Mouse (Mus musculus): Measurements from ENCODE around the gene Adamts14. TPM values are rescaled to one million over a fixed set of nuclear protein-coding genes. Genes with fewer than 3 reads are reported as not detected.

Gene Adamts14
- polyA plus RNA-seq, 1 experiment from 2014 or later = 1.8 TPM

DNA sequence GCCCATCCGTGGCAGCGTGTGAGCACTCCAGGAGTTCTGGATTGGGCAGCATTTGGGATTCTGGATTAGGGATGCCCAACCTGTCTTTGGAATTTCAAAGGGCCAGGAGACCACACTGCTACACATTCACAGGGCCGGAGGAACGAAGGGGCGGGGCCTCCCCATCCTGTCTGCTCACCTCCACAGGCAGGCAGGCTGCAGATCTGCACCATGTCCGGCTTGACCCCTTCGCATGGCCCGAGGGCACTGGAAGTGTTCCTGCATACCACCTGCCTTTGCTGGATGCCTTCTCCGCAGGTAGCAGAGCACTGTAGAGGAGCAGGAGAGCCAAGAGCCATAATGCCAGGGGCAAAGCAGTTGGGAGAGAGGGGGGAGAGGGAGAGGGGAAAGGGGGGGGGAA lies 72.2 kb downstream of the Adamts14 start:
- DNase-seq (ENCODE audit: low spot score) = no peak
- Histone ChIP-seq H3K27ac (ENCODE audit: low read length) (no peak overlapping the region), H3K4me1 (ENCODE audit: insufficient read depth, low read depth, low read length) (no peaks in the 10 kb centered on the region), H3K4me2 (replicated peaks; ENCODE audit: low read depth, low read length) (no peak overlapping the region), H3K27me3 (replicated peaks; ENCODE audit: insufficient read depth, low read length) (no peaks in the 10 kb centered on the region), H3K9me3 (ENCODE audit: low read length) (no peaks in the 10 kb centered on the region), H3K4me3 (ENCODE audit: low read depth, low read length) (no peak overlapping the region), H3K9ac (replicated peaks; ENCODE audit: low read depth) (no peak overlapping the region), H3K36me3 (ENCODE audit: insufficient read depth, low read length) (no peaks in the 10 kb centered on the region)
- TF ChIP-seq CTCF (IDR thresholded peaks at IDR 0.05) = no peak
- no peak for TF ChIP-seq EP300 (IDR thresholded peaks at IDR 0.05)
- ATAC-seq = no peak
- 56% methylated on average over 9 of the region's 9 CpGs for WGBS

GRCm38 (mm10) chr10:61200232-61200820 lies 72.9 kb downstream of the Adamts14 start:
- Histone ChIP-seq H3K27ac (ENCODE audit: low read length) (no peak overlapping the region), H3K9ac (replicated peaks; ENCODE audit: low read depth) (no peak overlapping the region), H3K9me3 (ENCODE audit: low read length) (no peaks in the 10 kb centered on the region), H3K4me2 (replicated peaks; ENCODE audit: low read depth, low read length) (no peak overlapping the region), H3K27me3 (replicated peaks; ENCODE audit: insufficient read depth, low read length) (no peaks in the 10 kb centered on the region), H3K4me3 (ENCODE audit: low read depth, low read length) (no peak overlapping the region), H3K36me3 (ENCODE audit: insufficient read depth, low read length) (no peaks in the 10 kb centered on the region), H3K4me1 (ENCODE audit: insufficient read depth, low read depth, low read length) (no peaks in the 10 kb centered on the region)
- WGBS = 84% methylated on average over 7 of the region's 7 CpGs
- ATAC-seq (peak; percentile 8; the same call in 1 of the 2 replicates), DNase-seq (ENCODE audit: low spot score) (no peak)
- TF ChIP-seq EP300 (IDR thresholded peaks at IDR 0.05) = no peak
- no peak for TF ChIP-seq CTCF (IDR thresholded peaks at IDR 0.05)

DNA sequence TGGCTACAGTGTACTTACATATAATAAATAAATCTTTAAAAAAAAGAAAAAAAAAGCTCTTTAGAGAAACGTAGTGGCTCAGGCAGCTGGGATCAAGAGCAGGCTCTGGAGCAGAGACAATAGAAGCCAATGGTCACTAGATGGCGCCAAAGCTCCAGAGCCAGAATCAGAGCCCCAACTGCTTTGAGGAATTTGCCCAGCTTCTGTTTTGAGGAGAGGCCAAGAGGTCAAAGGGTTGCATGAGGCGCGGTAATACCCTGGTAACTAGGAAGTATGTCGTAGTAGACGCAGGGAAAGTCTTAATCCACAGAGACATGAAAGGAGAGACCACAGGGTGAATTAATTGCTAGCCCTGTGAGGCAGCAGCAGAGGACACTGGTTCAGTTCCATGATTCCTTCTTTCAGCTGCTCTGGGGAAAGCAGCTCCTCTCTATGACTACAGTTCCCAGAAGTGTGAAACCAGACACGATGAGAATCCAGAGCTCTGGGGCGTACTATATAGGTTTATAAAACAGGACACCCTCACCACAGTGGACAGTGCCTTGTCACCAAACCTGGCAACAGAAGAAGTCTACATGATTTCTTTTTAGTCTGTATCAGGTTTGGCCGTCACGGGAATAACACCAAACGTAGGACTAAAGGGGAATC lies 73.5 kb downstream of the Adamts14 start:
- ATAC-seq = peak; percentile 55
- no peaks in the 10 kb centered on the region for H3K4me1 ChIP-seq (ENCODE audit: insufficient read depth, low read depth, low read length)
- DNase-seq (ENCODE audit: low spot score) = peak; percentile 91
- no peak overlapping the region for H3K27ac ChIP-seq (ENCODE audit: low read length)
- H3K4me3 ChIP-seq (ENCODE audit: low read depth, low read length) = no peak overlapping the region
- H3K9ac ChIP-seq (replicated peaks; ENCODE audit: low read depth) = no peak overlapping the region; the same call in 1 of the 2 replicates
- H3K27me3 ChIP-seq (replicated peaks; ENCODE audit: insufficient read depth, low read length) = no peaks in the 10 kb centered on the region
- H3K9me3 ChIP-seq (ENCODE audit: low read length) = no peaks in the 10 kb centered on the region
- WGBS = 29% methylated on average over 11 of the region's 11 CpGs
- no peak overlapping the region for H3K4me2 ChIP-seq (replicated peaks; ENCODE audit: low read depth, low read length)
- H3K36me3 ChIP-seq (ENCODE audit: insufficient read depth, low read length) = no peaks in the 10 kb centered on the region
- peak; percentile 91 for TF ChIP-seq CTCF (IDR thresholded peaks at IDR 0.05)
- TF ChIP-seq EP300 (IDR thresholded peaks at IDR 0.05) = no peak

GRCm38 (mm10) chr10:61195718-61196291 lies 77.4 kb downstream of the Adamts14 start:
- Histone ChIP-seq H3K9ac (replicated peaks; ENCODE audit: low read depth) (no peak overlapping the region), H3K4me2 (replicated peaks; ENCODE audit: low read depth, low read length) (no peak overlapping the region), H3K27me3 (replicated peaks; ENCODE audit: insufficient read depth, low read length) (no peaks in the 10 kb centered on the region), H3K36me3 (ENCODE audit: insufficient read depth, low read length) (no peaks in the 10 kb centered on the region), H3K9me3 (ENCODE audit: low read length) (no peaks in the 10 kb centered on the region), H3K4me1 (ENCODE audit: insufficient read depth, low read depth, low read length) (no peaks in the 10 kb centered on the region), H3K27ac (ENCODE audit: low read length) (no peak overlapping the region), H3K4me3 (ENCODE audit: low read depth, low read length) (no peak overlapping the region)
- 0 out of 2 replicates have a peak, but pooled peaks have one; percentile 12 for ATAC-seq
- WGBS = 76% methylated on average over 5 of the region's 5 CpGs
- DNase-seq (ENCODE audit: low spot score) = no peak
- TF ChIP-seq EP300 (IDR thresholded peaks at IDR 0.05) (no peak), CTCF (IDR thresholded peaks at IDR 0.05) (no peak)

- 53% methylated on average over 8 of the region's 8 CpGs for WGBS
Measured at GRCm38 (mm10) chr10:61195216-61195615, 78.0 kb downstream of the Adamts14 start.

GRCm38 (mm10) chr10:61194611-61195010 lies 78.6 kb downstream of the Adamts14 start:
- H3K9ac ChIP-seq (replicated peaks; ENCODE audit: low read depth) = no peak overlapping the region
- H3K36me3 ChIP-seq (ENCODE audit: insufficient read depth, low read length) = no peaks in the 10 kb centered on the region
- H3K9me3 ChIP-seq (ENCODE audit: low read length) = no peaks in the 10 kb centered on the region
- H3K4me1 ChIP-seq (ENCODE audit: insufficient read depth, low read depth, low read length) = no peaks in the 10 kb centered on the region
- peak; percentile 63 for DNase-seq (ENCODE audit: low spot score)
- peak; percentile 58 for ATAC-seq
- TF ChIP-seq EP300 (IDR thresholded peaks at IDR 0.05) (no peak), CTCF (IDR thresholded peaks at IDR 0.05) (no peak)
- 52% methylated on average over 9 of the region's 9 CpGs for WGBS
- H3K4me2 ChIP-seq (replicated peaks; ENCODE audit: low read depth, low read length) = no peak overlapping the region
- no peaks in the 10 kb centered on the region for H3K27me3 ChIP-seq (replicated peaks; ENCODE audit: insufficient read depth, low read length)
- H3K27ac ChIP-seq (ENCODE audit: low read length) = 0 out of 2 replicates have a peak overlapping the region, but pooled peaks have one; percentile 7
- H3K4me3 ChIP-seq (ENCODE audit: low read depth, low read length) = no peak overlapping the region

More at GRCm38 (mm10) chr10:61195216-61195615, 78.0 kb downstream of the Adamts14 start:
- TF ChIP-seq CTCF (IDR thresholded peaks at IDR 0.05) = no peak
- TF ChIP-seq EP300 (IDR thresholded peaks at IDR 0.05) = no peak
- Histone ChIP-seq H3K4me2 (replicated peaks; ENCODE audit: low read depth, low read length) (no peak overlapping the region), H3K9ac (replicated peaks; ENCODE audit: low read depth) (no peak overlapping the region), H3K4me1 (ENCODE audit: insufficient read depth, low read depth, low read length) (no peaks in the 10 kb centered on the region), H3K36me3 (ENCODE audit: insufficient read depth, low read length) (no peaks in the 10 kb centered on the region), H3K27me3 (replicated peaks; ENCODE audit: insufficient read depth, low read length) (no peaks in the 10 kb centered on the region), H3K27ac (ENCODE audit: low read length) (no peak overlapping the region), H3K9me3 (ENCODE audit: low read length) (no peaks in the 10 kb centered on the region), H3K4me3 (ENCODE audit: low read depth, low read length) (no peak overlapping the region)
- DNase-seq (ENCODE audit: low spot score) (peak; percentile 45), ATAC-seq (peak; percentile 18; the same call in 1 of the 2 replicates)
